Mouse (Mus musculus): Measurements from ENCODE around the gene Gm9603.
"Not testable (repeated sequence)": the region's sequence is repeated elsewhere in the genome, so short reads cannot be mapped to it uniquely, and the experiment has no call there.

Gene Gm9603

DNA sequence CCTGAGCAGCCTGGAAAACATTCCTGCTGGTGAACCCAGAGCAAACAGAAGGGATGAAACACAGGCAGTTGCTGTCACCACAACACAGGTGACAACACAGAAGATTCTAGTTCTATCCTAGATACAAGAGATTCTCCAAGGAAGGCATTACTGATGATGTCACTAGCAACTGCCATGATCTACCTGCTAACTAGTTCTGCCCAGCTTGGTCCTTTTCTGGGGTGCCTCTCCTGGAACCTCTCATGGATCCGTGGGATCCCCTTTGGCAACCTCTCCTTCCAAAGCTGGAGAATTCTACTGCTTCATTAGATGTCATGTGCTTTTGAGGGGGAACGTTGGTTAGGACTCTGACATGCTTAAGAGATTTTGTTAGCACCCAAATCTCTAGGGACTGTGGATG lies at the start of gene Gm9603:
Gene Gm9603 (minus strand): TSS at position 101 of the 400 bp plus-strand sequence.
- DNase-seq: not testable (repeated sequence)

DNA sequence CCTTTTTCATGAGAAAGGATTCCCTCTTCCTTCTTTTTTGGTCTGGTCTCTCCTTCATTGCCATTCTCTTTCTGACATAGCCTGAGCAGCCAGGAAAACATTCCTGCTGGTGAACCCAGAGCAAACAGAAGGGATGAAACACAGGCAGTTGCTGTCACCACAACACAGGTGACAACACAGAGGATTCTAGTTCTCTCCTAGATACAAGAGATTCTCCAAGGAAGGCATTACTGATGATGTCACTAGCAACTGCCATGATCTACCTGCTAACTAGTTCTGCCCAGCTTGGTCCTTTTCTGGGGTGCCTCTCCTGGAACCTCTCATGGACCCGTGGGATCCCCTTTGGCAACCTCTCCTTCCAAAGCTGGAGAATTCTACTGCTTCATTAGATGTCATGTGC lies 54.3 kb downstream of the Gm9603 start, which contains the start of gene Gm8265:
Gene Gm8265 (minus strand): TSS at position 101 of the 400 bp plus-strand sequence.
- not testable (repeated sequence) for DNase-seq
